Mouse (Mus musculus) mouse embryonic stem cell (cell line): ENCODE results near the gene Tmem132d.

ENCODE experiments used
- in situ Hi-C, 2 experiments: fragments of 300-500 bp; cut with MboI; formaldehyde crosslinking; loops; 1 replicate in 1 of 2; 3 replicates in 1 of 2; pipeline ENCODE4 v1.14.3; 2019 to 2020; ENCODE audit warnings: low sequenced_read_pairs in 2 of 2, low pct_unique_long_range_greater_than_20kb in 1 of 2, mixed read lengths in 1 of 2; ENCODE audit not compliant: unreplicated experiment in 1 of 2

Tmem132d gene

GRCm38 (mm10) chr5:128273255-128273654 is 159.6 kb downstream of the Tmem132d start:
- in situ Hi-C loops: no loop called here

- in situ Hi-C loops: no loop called here
Observed at GRCm38 (mm10) chr5:128267366-128267765, 165.5 kb downstream of the Tmem132d start.

GRCm38 (mm10) chr5:128244219-128244618 is 188.7 kb downstream of the Tmem132d start:
- in situ Hi-C loops: no loop called here

GRCm38 (mm10) chr5:128236638-128237335 is 196.1 kb downstream of the Tmem132d start:
- in situ Hi-C loops: no loop called here

- in situ Hi-C loops: no loop called here
Observed at GRCm38 (mm10) chr5:128235611-128236010, 197.3 kb downstream of the Tmem132d start.

GRCm38 (mm10) chr5:128233101-128233500 is 199.8 kb downstream of the Tmem132d start:
- in situ Hi-C loops: no loop called here

- in situ Hi-C loops: no loop called here
Observed at GRCm38 (mm10) chr5:128218281-128218680, 214.6 kb downstream of the Tmem132d start.

- in situ Hi-C loops: no loop called here
Observed at GRCm38 (mm10) chr5:128211125-128211524, 221.8 kb downstream of the Tmem132d start.

- in situ Hi-C loops: no loop called here
Observed at GRCm38 (mm10) chr5:128205716-128206115, 227.2 kb downstream of the Tmem132d start.

- in situ Hi-C loops: no loop called here
Observed at GRCm38 (mm10) chr5:128204685-128205320, 228.1 kb downstream of the Tmem132d start.

GRCm38 (mm10) chr5:128203879-128204581 is 228.8 kb downstream of the Tmem132d start:
- in situ Hi-C loops: no loop called here

GRCm38 (mm10) chr5:128194106-128194505 is 238.8 kb downstream of the Tmem132d start:
- in situ Hi-C loops: no loop called here

GRCm38 (mm10) chr5:128192485-128193055 is 240.3 kb downstream of the Tmem132d start:
- in situ Hi-C loops: no loop called here

- in situ Hi-C loops: no loop called here
Observed at GRCm38 (mm10) chr5:128191710-128192109, 241.2 kb downstream of the Tmem132d start.

GRCm38 (mm10) chr5:128190243-128190820 is 242.5 kb downstream of the Tmem132d start:
- in situ Hi-C loops: no loop called here

- in situ Hi-C loops: no loop called here
Observed at GRCm38 (mm10) chr5:128176234-128176633, 256.6 kb downstream of the Tmem132d start.

- in situ Hi-C loops: no loop called here
Observed at GRCm38 (mm10) chr5:128158901-128159675, 273.8 kb downstream of the Tmem132d start.

GRCm38 (mm10) chr5:128151461-128151860 is 281.4 kb downstream of the Tmem132d start:
- in situ Hi-C loops: no loop called here
